In the genomic region with DNA sequence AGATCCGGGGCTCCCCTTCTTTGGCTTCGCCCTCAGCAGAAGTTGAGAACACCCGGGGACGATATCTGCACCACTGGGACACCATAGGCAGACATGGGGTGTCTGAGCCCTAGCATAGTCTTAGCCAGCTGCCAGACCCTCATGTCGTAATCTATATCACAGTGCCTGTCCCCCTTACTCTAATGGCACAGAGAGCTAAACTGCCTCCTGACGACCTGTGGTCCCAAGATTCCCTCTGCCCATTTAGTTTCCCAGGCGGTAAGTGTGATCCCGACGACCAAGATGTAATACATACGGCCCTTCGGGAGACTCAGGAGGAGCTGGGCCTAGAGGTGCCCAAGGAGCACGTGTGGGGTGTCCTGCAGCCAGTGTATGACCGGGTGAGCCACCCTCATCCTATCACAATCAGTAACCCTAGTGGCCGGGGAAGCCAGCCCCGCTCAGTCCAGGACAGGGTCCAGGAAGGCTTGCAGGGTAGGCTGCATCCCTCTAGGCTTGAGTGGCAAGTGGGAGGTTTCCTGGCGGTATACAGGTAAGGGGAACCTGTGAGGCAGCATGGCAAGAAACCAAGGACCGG, we compare ENCODE assay signal across 8 mouse cellular contexts. TPM values are rescaled to one million over a fixed set of nuclear protein-coding genes. Genes with fewer than 3 reads are reported as not detected.
DNase-seq lines count a peak whose midpoint lies in the region; ATAC-seq and TF ChIP-seq lines count a peak whose summit lies in the region.

No protein-coding gene starts in this region.

- no peak for TF ChIP-seq CTCF in kidney, postnatal 0 days (IDR thresholded peaks at IDR 0.05; ENCODE audit: low read depth)
- no peak for TF ChIP-seq CTCF in cortical plate, adult 2 months (IDR thresholded peaks at IDR 0.05; ENCODE audit: extremely low read depth, insufficient read depth, low read length)

- 0 out of 2 replicates have a peak, but pooled peaks have one; percentile 12 for ATAC-seq in kidney, postnatal 0 days (replicated peaks; ENCODE audit: low FRiP score, low read depth)
- 0 out of 2 replicates have a peak, but pooled peaks have one; percentile 5 for ATAC-seq in intestine, embryonic 14.5 days (replicated peaks; ENCODE audit: low FRiP score, low TSS enrichment, low read depth)
- peak; percentile 18; the same call in 1 of the 2 replicates for ATAC-seq in midbrain, embryonic 16.5 days

- peak overlapping the region; percentile 80 for H3K9ac ChIP-seq in kidney, postnatal 0 days (ENCODE audit: low read depth, low read length)
- H3K9ac ChIP-seq in intestine, embryonic 14.5 days (ENCODE audit: low read length): peak overlapping the region; percentile 64
- H3K9ac ChIP-seq in midbrain, embryonic 16.5 days (ENCODE audit: low read depth, low read length): peak overlapping the region; percentile 93

- H3K27ac ChIP-seq in kidney, postnatal 0 days: peak overlapping the region; percentile 96
- H3K27ac ChIP-seq in cortical plate, adult 2 months (ENCODE audit: insufficient read depth, low read length): no peak overlapping the region
- H3K27ac ChIP-seq in intestine, embryonic 14.5 days (ENCODE audit: low read depth): peak overlapping the region; percentile 97
- H3K27ac ChIP-seq in midbrain, embryonic 16.5 days (ENCODE audit: low read length): peak overlapping the region; percentile 97

- no peaks in the 10 kb centered on the region for H3K9me3 ChIP-seq in kidney, postnatal 0 days (replicated peaks; ENCODE audit: low read length)
- H3K9me3 ChIP-seq in intestine, embryonic 14.5 days (ENCODE audit: control insufficient read depth, low read length): no peaks in the 10 kb centered on the region
- H3K9me3 ChIP-seq in midbrain, embryonic 16.5 days (replicated peaks; ENCODE audit: control insufficient read depth, low read length, poor library complexity, severe bottlenecking): no peaks in the 10 kb centered on the region

- H3K4me3 ChIP-seq in kidney, postnatal 0 days (replicated peaks; ENCODE audit: low read depth, low read length): peak overlapping the region; percentile 62
- peak overlapping the region; percentile 51 for H3K4me3 ChIP-seq in cortical plate, adult 2 months (ENCODE audit: insufficient read depth, low read length)
- H3K4me3 ChIP-seq in intestine, embryonic 14.5 days (ENCODE audit: low read depth, low read length): peak overlapping the region; percentile 59
- peak overlapping the region; percentile 81 for H3K4me3 ChIP-seq in midbrain, embryonic 16.5 days (ENCODE audit: low read depth, low read length)

- no peaks in the 10 kb centered on the region for H3K27me3 ChIP-seq in kidney, postnatal 0 days (ENCODE audit: insufficient read depth, low read length)
- no peaks in the 10 kb centered on the region for H3K27me3 ChIP-seq in intestine, embryonic 14.5 days (replicated peaks; ENCODE audit: control insufficient read depth, insufficient read depth, low read length)
- H3K27me3 ChIP-seq in midbrain, embryonic 16.5 days (ENCODE audit: control insufficient read depth, insufficient read depth, low read depth, low read length): no peaks in the 10 kb centered on the region

- H3K36me3 ChIP-seq in kidney, postnatal 0 days (ENCODE audit: insufficient read depth, low read length): no peaks in the 10 kb centered on the region
- peaks cover 9% of the 10 kb centered on the region for H3K36me3 ChIP-seq in intestine, embryonic 14.5 days (ENCODE audit: control insufficient read depth, insufficient read depth, low read length)
- H3K36me3 ChIP-seq in midbrain, embryonic 16.5 days (ENCODE audit: control insufficient read depth, insufficient read depth, low read length): peaks cover 4% of the 10 kb centered on the region; the same call in 1 of the 2 replicates

- intact Hi-C loops in gastrocnemius, postnatal 14 days (cut with DNase I; ENCODE audit: low total_unique reads): no loop called here

- no peak for TF ChIP-seq POLR2A in cortical plate, adult 2 months (IDR thresholded peaks at IDR 0.05; ENCODE audit: extremely low read depth, insufficient read depth, low read length)

- DNase-seq in kidney, postnatal 0 days (ENCODE audit: low spot score): no peak
- no peak for DNase-seq in kidney, adult 18-20 months
- DNase-seq in intestine, embryonic 14.5 days (ENCODE audit: low spot score): no peak
- no peak for DNase-seq in left cerebral cortex, adult 11 months (ENCODE audit: low spot score)
- DNase-seq in gastrocnemius, postnatal 14 days: no peak
- DNase-seq in cerebellum, postnatal 36 days: no peak

- peaks cover 14% of the 10 kb centered on the region for H3K4me1 ChIP-seq in kidney, postnatal 0 days (replicated peaks; ENCODE audit: insufficient read depth, low read length)
- H3K4me1 ChIP-seq in cortical plate, adult 2 months (ENCODE audit: control insufficient read depth, insufficient read depth, low read length): no peaks in the 10 kb centered on the region
- peaks cover 16% of the 10 kb centered on the region for H3K4me1 ChIP-seq in intestine, embryonic 14.5 days (replicated peaks; ENCODE audit: control insufficient read depth, insufficient read depth, low read length)
- H3K4me1 ChIP-seq in midbrain, embryonic 16.5 days (ENCODE audit: control insufficient read depth, insufficient read depth, low read length): peaks cover 16% of the 10 kb centered on the region

- 12% methylated on average over 17 of the region's 17 CpGs for WGBS in kidney, postnatal 0 days
- 15% methylated on average over 17 of the region's 17 CpGs for WGBS in intestine, embryonic 14.5 days
- 14% methylated on average over 17 of the region's 17 CpGs for WGBS in midbrain, embryonic 16.5 days

- peak overlapping the region; percentile 96 for H3K4me2 ChIP-seq in kidney, postnatal 0 days (ENCODE audit: low read length)
- peak overlapping the region; percentile 87 for H3K4me2 ChIP-seq in intestine, embryonic 14.5 days (ENCODE audit: low read length)
- H3K4me2 ChIP-seq in midbrain, embryonic 16.5 days (ENCODE audit: low read length): peak overlapping the region; percentile 91

RNA-seq across cellular contexts. Expression of gene Gm49405, which starts 0.6 kb away (rescaled TPM):
- 1.3 and 1.7 TPM in 2 replicates for polyA plus RNA-seq in kidney, postnatal 0 days (2015; fragmentation: Nextera tagmentation; extraction: Ambion mirVana)
- 3.1 and 3.2 TPM in 2 replicates for polyA plus RNA-seq in cortical plate, adult 2 months (2012; rRNA removed)
- 2.4 and 2.9 TPM in 2 replicates for polyA plus RNA-seq in intestine, embryonic 14.5 days (2014; fragmentation: Nextera tagmentation; extraction: Ambion mirVana)
- 6.4 and 6.6 TPM in 2 replicates for polyA plus RNA-seq in midbrain, embryonic 16.5 days (2015; fragmentation: Nextera tagmentation; extraction: Ambion mirVana)
- total RNA-seq in gastrocnemius, postnatal 14 days (2021): under 1 TPM; 0.18 to 0.31 TPM

RNA-seq across cellular contexts. Expression of gene Nudt8, which starts 0.7 kb away (rescaled TPM):
- polyA plus RNA-seq in kidney, postnatal 0 days (2015; fragmentation: Nextera tagmentation; extraction: Ambion mirVana): 52.2 and 54.1 TPM in 2 replicates
- 4.7 and 7.6 TPM in 2 replicates for polyA plus RNA-seq in cortical plate, adult 2 months (2012; rRNA removed)
- 42.1 and 42.7 TPM in 2 replicates for polyA plus RNA-seq in intestine, embryonic 14.5 days (2014; fragmentation: Nextera tagmentation; extraction: Ambion mirVana)
- polyA plus RNA-seq in midbrain, embryonic 16.5 days (2015; fragmentation: Nextera tagmentation; extraction: Ambion mirVana): 24.5 and 28.8 TPM in 2 replicates
- total RNA-seq in gastrocnemius, postnatal 14 days (2021): 10 to 100 TPM; 19.2 to 19.6 TPM

RNA-seq across cellular contexts. Expression of gene Doc2g, which starts 2.1 kb away (rescaled TPM):
- 2.6 and 2.8 TPM in 2 replicates for polyA plus RNA-seq in kidney, postnatal 0 days (2015; fragmentation: Nextera tagmentation; extraction: Ambion mirVana)
- 9.4 and 11.7 TPM in 2 replicates for polyA plus RNA-seq in cortical plate, adult 2 months (2012; rRNA removed)
- polyA plus RNA-seq in intestine, embryonic 14.5 days (2014; fragmentation: Nextera tagmentation; extraction: Ambion mirVana): 3.6 and 3.9 TPM in 2 replicates
- 8.1 and 9.2 TPM in 2 replicates for polyA plus RNA-seq in midbrain, embryonic 16.5 days (2015; fragmentation: Nextera tagmentation; extraction: Ambion mirVana)
- total RNA-seq in gastrocnemius, postnatal 14 days (2021): under 1 TPM; 0.57 to 0.84 TPM

RNA-seq across cellular contexts. Expression of gene Tbx10, which starts 8.5 kb away (rescaled TPM):
- polyA plus RNA-seq in kidney, postnatal 0 days (2015; fragmentation: Nextera tagmentation; extraction: Ambion mirVana): 2.4 and 2.8 TPM in 2 replicates
- not detected in 2 replicates for polyA plus RNA-seq in cortical plate, adult 2 months (2012; rRNA removed)
- 0.13 and 0.16 TPM in 2 replicates for polyA plus RNA-seq in intestine, embryonic 14.5 days (2014; fragmentation: Nextera tagmentation; extraction: Ambion mirVana)
- polyA plus RNA-seq in midbrain, embryonic 16.5 days (2015; fragmentation: Nextera tagmentation; extraction: Ambion mirVana): not detected in 2 replicates
- total RNA-seq in gastrocnemius, postnatal 14 days (2021): not detected

RNA-seq across cellular contexts. Expression of gene Ndufv1, which starts 11.6 kb away (rescaled TPM):
- 294 and 318 TPM in 2 replicates for polyA plus RNA-seq in kidney, postnatal 0 days (2015; fragmentation: Nextera tagmentation; extraction: Ambion mirVana)
- polyA plus RNA-seq in cortical plate, adult 2 months (2012; rRNA removed): 260 and 262 TPM in 2 replicates
- polyA plus RNA-seq in intestine, embryonic 14.5 days (2014; fragmentation: Nextera tagmentation; extraction: Ambion mirVana): 247 and 248 TPM in 2 replicates
- polyA plus RNA-seq in midbrain, embryonic 16.5 days (2015; fragmentation: Nextera tagmentation; extraction: Ambion mirVana): 234 and 247 TPM in 2 replicates
- 100 to 1,000 TPM; 365 to 434 TPM for total RNA-seq in gastrocnemius, postnatal 14 days (2021)
